ENCODE assay signal across 8 mouse cellular contexts in the genomic region with DNA sequence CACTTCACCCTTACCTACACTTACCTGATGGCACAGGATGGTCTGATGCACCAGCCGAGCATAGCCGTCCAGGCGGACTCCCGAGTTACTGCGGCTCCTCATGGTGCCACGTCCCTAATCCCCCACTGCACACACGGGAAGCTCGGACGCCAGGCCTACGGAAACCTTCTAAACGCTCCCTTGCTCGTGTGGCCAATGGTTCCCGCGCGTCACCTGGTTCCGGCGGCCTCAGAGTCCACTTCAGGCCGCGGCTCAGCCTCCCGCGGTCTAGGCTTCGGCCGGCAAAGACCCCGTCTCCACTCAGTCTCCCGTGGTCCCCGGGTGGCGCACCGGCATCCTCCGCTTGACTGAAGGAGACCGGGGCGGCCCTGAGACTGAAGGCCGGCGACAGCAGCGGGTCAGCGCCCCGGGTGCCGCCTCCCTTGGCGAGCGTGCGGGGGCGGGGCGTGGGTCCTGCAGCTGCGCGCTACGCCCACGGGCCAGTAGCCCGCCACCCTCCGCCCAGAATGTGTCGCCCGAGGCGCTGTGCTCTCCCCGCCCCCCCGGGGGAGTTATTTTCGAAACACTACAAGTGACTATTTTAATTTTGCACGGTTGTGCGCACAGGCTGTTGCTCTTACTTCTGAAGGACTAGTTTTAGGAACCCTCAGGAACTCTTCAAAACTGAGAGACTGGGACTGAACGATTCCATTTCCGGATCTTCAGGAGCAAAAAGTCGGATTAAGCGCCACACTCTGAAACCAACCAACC. TPM values are rescaled to one million over a fixed set of nuclear protein-coding genes. Genes with fewer than 3 reads are reported as not detected.
DNase-seq lines count a peak whose midpoint lies in the region; ATAC-seq and TF ChIP-seq lines count a peak whose summit lies in the region.

Gene Phka1 (minus strand): TSS at position 424 of the 750 bp plus-strand sequence.

- DNase-seq in cerebellum, adult 11-12 months = peak; percentile 64
- DNase-seq in heart, postnatal 25 days (ENCODE audit: low spot score) = peak; percentile 80
- peak; percentile 47 to 58 for DNase-seq in layer of hippocampus, adult 2 months (ENCODE audit: low spot score in 2 of 2)
- peak; percentile 78 for DNase-seq in lung, adult 2 months
- peak; percentile 80 for DNase-seq in testis, postnatal 14 days (ENCODE audit: low spot score)

- intact Hi-C loops in heart, postnatal 25 days (cut with DNase I) = no loop called here

- TF ChIP-seq EP300 in ES-Bruce4 (IDR thresholded peaks at IDR 0.05; ENCODE audit: insufficient read depth, low read depth, low read length) = no peak

- no peaks in the 10 kb centered on the region for H3K9me3 ChIP-seq in ES-Bruce4 (replicated peaks; ENCODE audit: control insufficient read depth, insufficient read depth, low read length, poor library complexity, severe bottlenecking)
- H3K9me3 ChIP-seq in forebrain, embryonic 15.5 days = no peaks in the 10 kb centered on the region

- H3K4me1 ChIP-seq in ES-Bruce4 (ENCODE audit: control insufficient read depth, insufficient read depth, low read length) = no peaks in the 10 kb centered on the region
- H3K4me1 ChIP-seq in forebrain, embryonic 15.5 days = peaks cover 6% of the 10 kb centered on the region; the same call in 1 of the 2 replicates
- H3K4me1 ChIP-seq in lung, adult 2 months (ENCODE audit: control insufficient read depth, insufficient read depth, low read length) = no peaks in the 10 kb centered on the region

- H3K27me3 ChIP-seq in ES-Bruce4 (ENCODE audit: control insufficient read depth, insufficient read depth, low read length, poor library complexity, severe bottlenecking) = no peaks in the 10 kb centered on the region
- H3K27me3 ChIP-seq in forebrain, embryonic 15.5 days = peaks cover 3% of the 10 kb centered on the region; the same call in 1 of the 2 replicates

- WGBS in forebrain, embryonic 15.5 days = 17% methylated on average over 60 of the region's 60 CpGs
- 25% methylated on average over 60 of the region's 60 CpGs for WGBS in lung, adult 2 months

- no peaks in the 10 kb centered on the region for H3K36me3 ChIP-seq in ES-Bruce4 (ENCODE audit: control insufficient read depth, insufficient read depth, low read length, poor library complexity, severe bottlenecking)
- no peaks in the 10 kb centered on the region for H3K36me3 ChIP-seq in forebrain, embryonic 15.5 days

- peak within 1 kb of the TSS; percentile 80 for H3K4me3 ChIP-seq in ES-Bruce4 (ENCODE audit: low read depth, low read length)
- peak within 1 kb of the TSS; percentile 55 for H3K4me3 ChIP-seq in forebrain, embryonic 15.5 days
- peak within 1 kb of the TSS; percentile 64 for H3K4me3 ChIP-seq in layer of hippocampus, adult 2 months
- peak within 1 kb of the TSS; percentile 66 for H3K4me3 ChIP-seq in lung, adult 2 months (replicated peaks; ENCODE audit: extremely low read depth, low read depth, low read length)

- no peak for TF ChIP-seq POLR2A in ES-Bruce4 (IDR thresholded peaks at IDR 0.05; ENCODE audit: insufficient read depth, low read length)
- peak; percentile 34; the same call in 1 of the 2 replicates for TF ChIP-seq POLR2A in lung, adult 2 months (IDR thresholded peaks at IDR 0.05; ENCODE audit: borderline replicate concordance, extremely low read depth, low read depth, low read length)

- ATAC-seq in forebrain, embryonic 15.5 days (replicated peaks) = peak; percentile 92
- peak; percentile 79 for ATAC-seq in neutrophil, adult 5-6 weeks (ENCODE audit: extremely low read depth, insufficient number of reproducible peaks, low FRiP score, poor library complexity, severe bottlenecking)

- peak within 1 kb of the TSS; percentile 62 for H3K9ac ChIP-seq in ES-Bruce4 (ENCODE audit: low read depth, poor library complexity, severe bottlenecking)
- peak within 1 kb of the TSS; percentile 55 for H3K9ac ChIP-seq in forebrain, embryonic 15.5 days (replicated peaks)

- peak within 1 kb of the TSS; percentile 63 for H3K4me2 ChIP-seq in forebrain, embryonic 15.5 days (replicated peaks)

- H3K27ac ChIP-seq in ES-Bruce4 (ENCODE audit: insufficient read depth, low read length) = no peak within 1 kb of the TSS
- no peak within 1 kb of the TSS for H3K27ac ChIP-seq in forebrain, embryonic 15.5 days (replicated peaks)
- H3K27ac ChIP-seq in layer of hippocampus, adult 2 months = peak within 1 kb of the TSS; percentile 78

- TF ChIP-seq CTCF in ES-Bruce4 (IDR thresholded peaks at IDR 0.05; ENCODE audit: low read depth, low read length) = no peak
- no peak; the same call in 1 of the 2 replicates for TF ChIP-seq CTCF in layer of hippocampus, adult 2 months (conservative IDR thresholded peaks at IDR 0.05)
- no peak for TF ChIP-seq CTCF in lung, adult 2 months (IDR thresholded peaks at IDR 0.05; ENCODE audit: insufficient read depth, low read length)

RNA-seq across cellular contexts. Expression of gene Phka1, which starts in this region (rescaled TPM):
- 7.9 and 8.3 TPM in 2 replicates for polyA plus RNA-seq in ES-Bruce4 (2011; ENCODE audit: insufficient read depth, insufficient read length, low read depth, missing spikeins)
- 4.1 and 4.8 TPM in 2 replicates for polyA plus RNA-seq in forebrain, embryonic 15.5 days (2015; fragmentation: Nextera tagmentation; extraction: Ambion mirVana)
- 10 to 100 TPM; 28.6 to 41.6 TPM for total RNA-seq in heart, postnatal 25 days (2021)
- 10 to 100 TPM; 24.2 to 26.8 TPM for total RNA-seq in layer of hippocampus, adult 2 months (2021)
- 6.6 and 9.1 TPM in 2 replicates for polyA plus RNA-seq in lung, adult 2 months (2012; rRNA removed)
- total RNA-seq in neutrophil, adult 5-6 weeks (2017) = 12.3 and 13.2 TPM in 2 replicates
